Mouse (Mus musculus) midbrain, embryonic 10.5 days (tissue): ENCODE measurements around the gene Armc12. TPM values are rescaled to one million over a fixed set of nuclear protein-coding genes. Genes with fewer than 3 reads are reported as not detected.

ENCODE experiments used
- DNase-seq: peaks from one replicate; pipeline ENCODE4 v3.0.0-alpha.2; 2017; ENCODE audit warnings: low spot score
- H3K27ac ChIP-seq: fragments of 300-500 bp; sonication (generic); replicated peaks from 2 replicates; pipeline ENCODE4 v1.5.1; 2016; ENCODE audit warnings: mild to moderate bottlenecking
- H3K27me3 ChIP-seq: fragments of 300-500 bp; sonication (generic); 2 replicates; pipeline ENCODE4 v1.6.1; 2016; ENCODE audit warnings: low read depth, mild to moderate bottlenecking; ENCODE audit not compliant: poor library complexity, severe bottlenecking
- H3K36me3 ChIP-seq: fragments of 300-500 bp; sonication (generic); 2 replicates; pipeline ENCODE4 v1.6.1; 2016; ENCODE audit warnings: mild to moderate bottlenecking, moderate library complexity
- H3K4me1 ChIP-seq: fragments of 300-500 bp; sonication (generic); 2 replicates; pipeline ENCODE4 v1.6.1; 2016
- H3K4me3 ChIP-seq: fragments of 300-500 bp; sonication (generic); 2 replicates; pipeline ENCODE4 v1.5.1; 2016; ENCODE audit warnings: mild to moderate bottlenecking, moderate library complexity
- H3K9me3 ChIP-seq: fragments of 300-500 bp; sonication (generic); replicated peaks from 2 replicates; pipeline ENCODE4 v1.6.1; 2016; ENCODE audit warnings: mild to moderate bottlenecking
- WGBS: fragments of 180-500 bp; shearing (Covaris S2); methylation state at CpG from one replicate; pipeline ENCODE4 v1.1.7; 2016; 5-methylcytosine and 5-hydroxymethylcytosine counted together
- microRNA-seq: library from miRNA; unstranded; fragments of <30 nt; microRNA quantifications from one replicate; pipeline ENCODE4, GENCODE M21; 2017
- polyA plus RNA-seq: library from polyadenylated mRNA; unstranded; fragments of >200 nt; fragmentation: Nextera tagmentation; extraction: Ambion mirVana; gene quantifications from 2 replicates; pipeline ENCODE4 v1.2.1, GENCODE M21; 2016

Armc12 gene
- polyA plus RNA-seq, 1 experiment from 2014 or later: not detected

GRCm38 (mm10) chr17:28580396-28580795 lies 49.8 kb downstream of the Armc12 start:
- Histone ChIP-seq H3K4me1 (peaks cover 12% of the 10 kb centered on the region), H3K9me3 (no peaks in the 10 kb centered on the region), H3K36me3 (no peaks in the 10 kb centered on the region), H3K27me3 (no peaks in the 10 kb centered on the region), H3K27ac (no peak overlapping the region), H3K4me3 (no peak overlapping the region)
- WGBS: 9% methylated on average over 9 of the region's 9 CpGs
- DNase-seq: peak; percentile 66

DNA sequence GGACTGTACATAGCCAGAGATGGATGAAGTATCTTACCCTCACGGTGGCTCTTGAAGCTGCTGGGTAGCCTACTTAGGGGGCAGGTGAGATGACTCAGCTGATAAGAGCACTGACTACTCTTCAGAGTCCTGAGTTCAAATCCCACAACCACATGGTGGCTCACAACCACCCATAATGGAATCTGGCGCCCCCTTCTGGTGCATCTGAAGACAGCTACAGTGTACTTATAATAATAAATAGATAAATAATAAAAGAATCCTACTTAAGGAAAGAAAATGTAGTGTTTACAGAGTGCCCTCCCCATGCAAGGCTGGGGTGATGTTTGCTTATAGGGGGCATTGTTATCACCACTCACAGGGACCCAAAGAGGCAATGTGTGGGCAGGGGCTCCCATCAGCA lies 50.5 kb downstream of the Armc12 start:
- Histone ChIP-seq H3K27ac (no peak overlapping the region), H3K4me3 (no peak overlapping the region), H3K27me3 (no peaks in the 10 kb centered on the region), H3K4me1 (peaks cover 5% of the 10 kb centered on the region), H3K9me3 (no peaks in the 10 kb centered on the region), H3K36me3 (no peaks in the 10 kb centered on the region; the same call in 1 of the 2 replicates)
- WGBS: 55% methylated on average over 2 of the region's 2 CpGs
- no peak for DNase-seq

DNA sequence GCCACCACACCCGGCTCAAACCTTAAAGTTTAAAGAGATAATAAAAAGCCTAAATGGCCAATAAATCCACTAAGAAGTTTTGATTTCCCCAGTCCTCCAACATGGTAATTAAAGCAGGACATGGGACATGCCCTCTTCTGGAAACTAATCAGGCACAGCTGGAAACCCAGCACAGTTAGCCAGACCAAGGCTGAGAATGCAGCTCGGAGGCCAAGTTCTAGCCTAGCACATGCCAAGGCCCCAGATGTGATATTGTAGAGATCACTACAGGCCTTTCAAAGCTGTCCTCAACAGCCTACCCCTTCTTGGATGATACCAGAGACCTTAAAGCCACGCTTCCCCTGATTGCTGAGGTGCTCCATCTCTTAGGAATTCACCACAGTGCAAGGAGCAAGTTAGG lies 55.9 kb downstream of the Armc12 start:
- DNase-seq: no peak
- WGBS: 92% methylated on average over 3 of the region's 3 CpGs
- H3K27me3 ChIP-seq: no peaks in the 10 kb centered on the region
- H3K9me3 ChIP-seq: no peaks in the 10 kb centered on the region
- no peak overlapping the region for H3K4me3 ChIP-seq
- peaks cover 51% of the 10 kb centered on the region for H3K36me3 ChIP-seq
- H3K4me1 ChIP-seq: no peaks in the 10 kb centered on the region
- H3K27ac ChIP-seq: no peak overlapping the region

DNA sequence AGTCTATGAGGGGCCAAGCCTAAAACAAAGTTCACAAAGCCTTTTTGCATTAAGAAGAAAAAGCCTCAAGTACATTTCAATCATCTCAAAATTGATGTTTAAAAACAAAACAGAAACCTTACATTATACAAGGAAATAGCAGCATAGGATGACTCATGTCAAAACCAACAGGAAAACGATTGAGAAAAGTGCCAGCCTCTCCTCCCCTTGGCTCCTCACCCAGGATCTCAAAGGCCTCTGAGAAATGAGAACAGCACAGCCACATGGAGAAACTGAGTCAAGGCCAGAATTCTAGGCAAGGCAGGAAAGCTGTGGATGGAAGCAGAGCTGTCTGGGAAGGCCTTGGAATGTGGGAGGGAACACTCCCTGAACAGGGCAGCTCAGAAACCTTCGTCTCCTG lies 58.0 kb downstream of the Armc12 start:
- H3K9me3 ChIP-seq: no peaks in the 10 kb centered on the region
- H3K4me1 ChIP-seq: no peaks in the 10 kb centered on the region
- 86% methylated on average over 2 of the region's 2 CpGs for WGBS
- peaks cover 71% of the 10 kb centered on the region for H3K36me3 ChIP-seq
- H3K27ac ChIP-seq: no peak overlapping the region
- no peak overlapping the region for H3K4me3 ChIP-seq
- H3K27me3 ChIP-seq: no peaks in the 10 kb centered on the region
- no peak for DNase-seq

Small RNA genes lying within 50 kb of the gene (microRNA-seq; reads per million reads assigned to microRNA genes)
- gene Gm25195 (not detected), gene Mir6969 (not detected)

Other genes starting within 250 kb of the Armc12 start
- gene Fance, start 217.3 kb upstream of the Armc12 start, polyA plus RNA-seq: 28.2 and 30.8 TPM in 2 replicates
- gene Rpl10a, start 202.3 kb upstream of the Armc12 start, polyA plus RNA-seq: 426 and 489 TPM in 2 replicates
- 5.0 and 5.2 TPM in 2 replicates for gene Tead3, start 180.0 kb upstream of the Armc12 start, polyA plus RNA-seq
- gene Tulp1, start 165.6 kb upstream of the Armc12 start, polyA plus RNA-seq: 2.8 and 5.0 TPM in 2 replicates
- 28.9 and 31.9 TPM in 2 replicates for gene Fkbp5, start 13.3 kb upstream of the Armc12 start, polyA plus RNA-seq
- gene Clpsl2, start 18.6 kb downstream of the Armc12 start, polyA plus RNA-seq: not detected in 2 replicates
- not detected in 2 replicates for gene Clps, start 30.0 kb downstream of the Armc12 start, polyA plus RNA-seq
- gene Lhfpl5, start 44.8 kb downstream of the Armc12 start, polyA plus RNA-seq: 1.2 and 1.5 TPM in 2 replicates
- 115 and 120 TPM in 2 replicates for gene Srpk1, start 91.9 kb downstream of the Armc12 start, polyA plus RNA-seq
- gene Slc26a8, start 159.4 kb downstream of the Armc12 start, polyA plus RNA-seq: 0.46 and 0.56 TPM in 2 replicates
- gene Mapk14, start 160.5 kb downstream of the Armc12 start, polyA plus RNA-seq: 36.1 and 40.7 TPM in 2 replicates
- 3.3 and 3.4 TPM in 2 replicates for gene AC170998.1, start 195.3 kb downstream of the Armc12 start, polyA plus RNA-seq
- gene Mapk13, start 238.5 kb downstream of the Armc12 start, polyA plus RNA-seq: 2.3 and 4.0 TPM in 2 replicates